Mouse (Mus musculus): Measurements from ENCODE around the gene Odf3b. TPM values are rescaled to one million over a fixed set of nuclear protein-coding genes. Genes with fewer than 3 reads are reported as not detected.

Odf3b gene
- total RNA-seq, 2 experiments from 2014 or later = 1.1 to 1.8 TPM

DNA sequence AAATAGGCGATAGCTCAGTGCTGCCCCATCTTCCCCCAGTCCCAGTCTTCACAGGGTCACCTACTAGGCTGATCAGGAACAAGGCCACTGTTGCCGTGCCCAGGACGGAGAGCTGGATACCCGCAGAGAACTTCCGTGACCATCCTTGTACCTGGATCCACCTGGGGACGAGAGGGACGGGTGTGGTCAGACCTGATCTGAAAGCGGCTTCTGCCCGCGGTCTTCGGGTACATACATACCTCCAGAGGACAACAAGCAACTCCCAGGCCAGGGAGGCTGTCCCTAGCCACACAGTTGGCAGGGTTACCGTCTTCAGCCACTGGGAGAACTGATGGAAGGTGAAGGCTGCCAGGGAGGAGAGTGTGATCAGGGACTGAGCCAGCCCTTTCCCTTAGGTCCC lies 26.3 kb downstream of the Odf3b start:
- DNase-seq (ENCODE audit: extremely low spot score in 1 of 2, low spot score in 2 of 2) = no peak
- H3K27ac ChIP-seq = no peak overlapping the region
- intact Hi-C loops (cut with DNase I) = no loop called here
- no peak for TF ChIP-seq CTCF (IDR thresholded peaks at IDR 0.05)
- H3K4me3 ChIP-seq = no peak overlapping the region

DNA sequence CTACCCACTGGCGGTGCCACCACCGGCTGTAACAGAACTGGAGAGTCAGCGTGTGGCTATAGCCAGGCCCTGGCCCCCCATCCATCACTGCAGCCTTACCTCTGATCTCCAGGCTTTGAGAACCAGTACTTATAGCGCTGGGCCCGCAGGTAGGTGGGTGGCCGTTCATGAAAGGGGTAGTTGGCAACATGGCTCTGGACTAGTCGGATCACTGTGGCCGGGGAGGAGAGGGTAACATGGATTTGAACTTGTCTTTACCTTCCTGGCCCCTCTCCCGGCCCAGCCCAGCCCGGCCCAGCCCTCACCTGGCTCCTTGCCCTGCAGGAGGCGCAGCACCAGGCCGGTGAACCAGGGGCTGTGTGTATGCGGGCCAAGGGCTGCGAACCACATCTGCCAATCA lies 27.0 kb downstream of the Odf3b start:
- DNase-seq (ENCODE audit: extremely low spot score in 1 of 2, low spot score in 2 of 2) = no peak
- H3K4me3 ChIP-seq = no peak overlapping the region
- no peak for TF ChIP-seq CTCF (IDR thresholded peaks at IDR 0.05)
- intact Hi-C loops (cut with DNase I) = no loop called here
- H3K27ac ChIP-seq = no peak overlapping the region

DNA sequence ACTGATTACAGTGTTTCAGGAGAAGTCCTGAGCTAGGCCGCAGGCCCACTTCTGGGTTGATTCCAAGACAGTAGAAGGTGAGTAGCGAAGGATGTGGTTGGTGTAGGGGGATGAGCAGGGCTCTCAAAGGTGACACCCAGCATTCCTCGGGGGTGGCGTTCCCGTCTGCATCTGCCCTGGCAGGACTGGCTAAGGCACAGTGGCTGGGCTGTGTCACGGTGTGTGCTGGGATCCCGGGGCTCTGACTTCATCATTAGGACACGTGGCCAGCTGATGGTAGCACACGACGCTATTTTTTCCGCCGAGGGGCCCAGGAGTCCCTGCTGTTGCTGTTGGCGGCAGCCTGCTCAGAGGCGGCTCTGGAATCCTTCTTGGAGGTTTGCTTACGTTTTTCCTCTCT lies 27.8 kb downstream of the Odf3b start:
- intact Hi-C loops (cut with DNase I) = no loop called here
- no peak for TF ChIP-seq CTCF (IDR thresholded peaks at IDR 0.05)
- Histone ChIP-seq H3K4me3 (no peak overlapping the region), H3K27ac (no peak overlapping the region)
- no peak for DNase-seq (ENCODE audit: extremely low spot score in 1 of 2, low spot score in 2 of 2)

DNA sequence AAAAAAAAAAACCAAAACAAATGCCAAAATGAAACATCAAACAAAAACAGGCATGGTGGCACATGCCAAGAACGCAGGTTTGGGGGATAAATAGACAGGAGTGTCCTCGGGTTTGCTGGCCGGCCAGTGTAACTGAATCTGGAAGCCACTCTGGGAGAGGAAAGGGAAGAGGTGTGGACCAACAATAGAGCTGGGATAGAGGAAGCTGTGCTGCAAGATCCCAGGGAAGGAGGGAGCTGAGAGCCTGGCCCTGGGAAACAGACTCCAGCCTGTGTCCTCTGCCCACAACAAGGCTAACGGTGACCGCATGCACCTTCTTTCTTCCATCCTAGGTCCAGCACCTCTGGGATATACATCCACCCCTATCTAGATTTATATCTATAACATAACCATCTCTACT lies 28.6 kb downstream of the Odf3b start:
- no peak overlapping the region for H3K27ac ChIP-seq
- intact Hi-C loops (cut with DNase I) = no loop called here
- no peak overlapping the region for H3K4me3 ChIP-seq
- no peak for TF ChIP-seq CTCF (IDR thresholded peaks at IDR 0.05)
- DNase-seq (ENCODE audit: extremely low spot score in 1 of 2, low spot score in 2 of 2) = no peak

DNA sequence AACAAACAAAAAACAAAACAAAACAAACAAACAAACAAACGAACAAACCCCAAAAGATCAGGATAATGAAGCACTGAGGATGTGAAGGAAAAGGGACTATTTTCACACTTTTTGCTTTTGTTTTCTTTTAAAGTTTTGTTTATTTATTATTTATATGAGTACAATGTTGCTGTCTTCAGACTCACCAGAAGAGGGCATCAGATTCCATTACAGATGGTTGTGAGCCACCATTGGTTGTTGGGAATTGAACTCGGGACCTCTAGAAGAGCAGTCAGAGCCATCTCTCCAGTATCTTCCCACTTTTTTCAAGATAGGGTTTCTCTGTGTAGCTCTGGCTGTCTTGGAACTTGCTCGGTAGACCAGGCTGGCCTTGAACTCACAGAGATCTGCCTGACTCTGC lies 35.8 kb downstream of the Odf3b start:
- no peak overlapping the region for H3K27ac ChIP-seq
- no peak for DNase-seq (ENCODE audit: extremely low spot score in 1 of 2, low spot score in 2 of 2)
- no peak overlapping the region for H3K4me3 ChIP-seq
- intact Hi-C loops (cut with DNase I) = no loop called here
- peak; percentile 41 for TF ChIP-seq CTCF (IDR thresholded peaks at IDR 0.05)

DNA sequence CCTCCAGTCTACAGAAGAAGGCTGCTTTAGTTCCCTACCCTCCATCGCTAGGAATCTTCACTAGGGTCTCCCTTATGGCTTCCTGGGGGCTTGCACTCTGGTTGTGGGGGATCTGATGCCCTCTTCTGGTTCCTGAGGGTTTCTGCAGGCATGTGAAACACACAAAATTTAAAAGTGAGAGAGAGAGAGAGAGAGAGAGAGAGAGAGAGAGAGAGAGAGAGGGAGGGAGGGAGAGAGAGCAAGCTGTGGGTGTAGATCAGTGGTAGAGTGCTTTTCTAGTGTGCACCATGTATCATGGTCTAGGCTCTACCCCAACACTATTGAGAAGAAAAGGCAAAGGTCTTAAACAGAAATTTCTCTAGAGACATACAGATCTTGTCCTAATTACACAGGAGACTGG lies 37.4 kb downstream of the Odf3b start:
- no peak for DNase-seq (ENCODE audit: extremely low spot score in 1 of 2, low spot score in 2 of 2)
- no peak overlapping the region for H3K27ac ChIP-seq
- TF ChIP-seq CTCF (IDR thresholded peaks at IDR 0.05) = no peak; the same call in 1 of the 2 replicates
- no peak overlapping the region for H3K4me3 ChIP-seq
- intact Hi-C loops (cut with DNase I) = no loop called here

DNA sequence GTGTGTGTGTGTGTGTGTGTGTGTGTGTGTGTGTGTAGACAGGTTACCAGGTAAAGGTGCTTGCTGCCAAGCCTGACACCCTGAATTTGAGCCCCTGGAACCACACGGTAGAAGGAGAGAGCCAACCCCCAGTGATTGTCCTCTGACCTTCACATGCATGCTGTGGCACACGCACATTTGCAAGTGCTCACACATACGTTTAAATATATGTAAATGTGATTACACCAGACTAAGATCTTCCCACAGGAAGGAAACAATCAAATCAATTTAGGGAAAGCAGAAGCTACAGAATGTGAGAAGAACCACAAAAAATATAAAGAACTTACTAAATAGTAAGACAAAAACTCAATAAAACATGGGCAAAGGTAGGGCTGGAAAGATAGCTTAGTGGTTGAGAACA lies 38.9 kb downstream of the Odf3b start:
- TF ChIP-seq CTCF (IDR thresholded peaks at IDR 0.05) = no peak
- intact Hi-C loops (cut with DNase I) = no loop called here
- no peak overlapping the region for H3K4me3 ChIP-seq
- H3K27ac ChIP-seq = no peak overlapping the region
- no peak for DNase-seq (ENCODE audit: extremely low spot score in 1 of 2, low spot score in 2 of 2)

DNA sequence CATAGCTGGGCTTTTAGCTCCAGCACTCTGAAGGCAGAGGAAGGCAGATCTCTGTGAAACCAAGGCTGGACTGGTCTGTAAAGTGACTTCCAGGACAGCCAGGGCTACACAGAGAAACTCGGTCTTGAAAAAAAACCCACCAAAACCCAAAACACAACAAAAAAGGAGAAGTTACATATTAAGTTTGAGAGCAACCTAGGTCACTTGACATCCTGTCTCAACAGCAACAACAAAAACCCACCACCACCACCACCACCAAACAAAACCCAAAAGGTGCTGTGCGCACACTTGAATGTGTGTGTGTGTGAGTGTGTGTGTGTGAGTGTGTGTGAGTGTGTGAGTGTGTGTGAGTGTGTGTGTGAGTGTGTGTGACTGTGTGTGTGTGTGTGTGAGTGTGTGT lies 39.4 kb downstream of the Odf3b start:
- Histone ChIP-seq H3K27ac (no peak overlapping the region), H3K4me3 (no peak overlapping the region)
- intact Hi-C loops (cut with DNase I) = no loop called here
- TF ChIP-seq CTCF (IDR thresholded peaks at IDR 0.05) = no peak
- no peak for DNase-seq (ENCODE audit: extremely low spot score in 1 of 2, low spot score in 2 of 2)

DNA sequence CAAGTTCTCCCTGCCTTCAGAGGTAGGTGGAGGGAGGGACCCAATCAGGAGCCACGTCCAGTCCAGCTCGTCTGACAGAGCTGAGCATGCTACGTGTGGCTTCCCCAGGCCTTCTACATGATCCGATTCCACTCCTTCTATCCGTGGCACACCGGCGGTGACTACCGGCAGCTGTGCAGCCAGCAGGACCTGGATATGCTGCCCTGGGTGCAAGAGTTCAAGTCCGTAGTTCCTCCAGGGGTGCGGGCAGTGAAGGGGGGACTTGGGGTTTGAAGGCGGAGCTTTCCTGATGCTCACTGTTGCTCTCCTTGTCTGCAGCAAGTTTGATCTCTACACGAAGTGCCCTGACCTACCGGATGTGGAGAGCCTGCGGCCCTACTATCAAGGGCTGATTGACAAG lies 42.7 kb downstream of the Odf3b start:
- no peak overlapping the region for H3K4me3 ChIP-seq
- no peak overlapping the region for H3K27ac ChIP-seq
- intact Hi-C loops (cut with DNase I) = no loop called here
- no peak for DNase-seq (ENCODE audit: extremely low spot score in 1 of 2, low spot score in 2 of 2)
- TF ChIP-seq CTCF (IDR thresholded peaks at IDR 0.05) = no peak

DNA sequence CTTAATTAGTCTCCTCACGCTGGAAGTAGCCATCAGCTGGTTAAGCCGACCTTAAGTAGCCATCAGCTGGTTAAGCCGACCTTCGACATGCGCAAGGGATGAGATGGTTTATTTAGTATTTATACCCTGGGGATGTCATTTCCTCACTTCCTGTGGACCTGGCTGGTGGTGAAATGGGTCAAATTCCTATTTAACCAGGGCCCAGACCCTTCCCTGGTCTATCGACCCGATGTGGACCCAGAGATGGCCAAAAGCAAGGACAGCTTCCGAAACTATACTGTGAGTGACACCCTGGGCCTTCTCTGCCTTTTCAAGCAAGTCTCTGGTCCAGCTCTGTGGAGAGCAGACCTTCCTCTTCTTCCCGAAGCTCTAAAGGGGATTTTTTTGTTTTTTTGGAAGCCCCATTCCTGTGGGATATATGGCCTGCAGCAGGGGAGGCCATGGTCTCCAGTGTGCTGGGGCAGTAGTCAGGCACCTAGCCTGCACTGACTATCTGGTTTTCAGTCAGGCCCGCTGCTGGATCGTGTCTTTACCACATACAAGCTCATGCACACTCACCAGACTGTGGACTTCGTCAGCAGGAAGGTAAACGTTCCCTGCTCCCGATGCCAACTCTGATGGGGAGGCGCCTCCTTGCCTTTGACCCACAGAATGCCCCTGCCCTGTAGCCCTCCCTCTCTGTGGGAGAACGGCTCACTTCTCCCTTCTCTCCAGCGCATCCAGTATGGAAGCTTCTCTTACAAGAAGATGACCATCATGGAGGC lies 44.1 kb downstream of the Odf3b start:
- intact Hi-C loops (cut with DNase I) = no loop called here

DNA sequence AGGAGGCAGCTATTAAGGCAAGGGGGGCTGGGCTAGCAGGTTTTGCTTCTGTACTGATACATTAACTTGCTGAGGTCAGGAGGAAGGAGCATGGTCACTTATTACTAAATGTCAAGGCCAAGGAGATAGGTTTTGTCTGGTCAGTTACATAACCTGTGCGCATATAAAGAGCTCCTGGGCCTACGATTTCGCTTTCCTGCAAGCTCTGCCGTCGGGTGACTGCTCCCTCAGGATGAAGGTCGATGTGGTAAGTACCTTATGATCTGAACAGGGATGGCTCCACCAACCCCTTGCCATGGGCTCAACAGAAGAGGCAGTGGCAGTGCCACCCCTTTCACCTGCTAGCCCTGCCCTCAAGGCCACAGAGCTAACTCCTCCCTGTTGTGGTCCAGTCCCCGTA lies 44.8 kb downstream of the Odf3b start, which contains the start of gene Miox:
TSS of gene Miox (plus strand) at position 128 of the 400 bp plus-strand sequence.
- intact Hi-C loops (cut with DNase I) = no loop called here
- H3K4me3 ChIP-seq = no peak within 1 kb of the TSS
- no peak within 1 kb of the TSS for H3K27ac ChIP-seq
- no peak for TF ChIP-seq CTCF (IDR thresholded peaks at IDR 0.05)
- no peak for DNase-seq (ENCODE audit: extremely low spot score in 1 of 2, low spot score in 2 of 2)

More for the DNA sequence above, 44.1 kb downstream of the Odf3b start:
- TF ChIP-seq CTCF (IDR thresholded peaks at IDR 0.05) = no peak
- H3K27ac ChIP-seq = no peak overlapping the region
- H3K4me3 ChIP-seq = no peak overlapping the region
- DNase-seq (ENCODE audit: extremely low spot score in 1 of 2, low spot score in 2 of 2) = no peak

Other genes with a start within 250 kb of the Odf3b start
- 1 to 10 TPM; 8.3 to 9.3 TPM for gene Mapk12, start 238.6 kb downstream of the Odf3b start, total RNA-seq (2021)
- 10 to 100 TPM; 61.8 to 63.5 TPM for gene Mapk11, start 229.7 kb downstream of the Odf3b start, total RNA-seq (2021)
- 10 to 100 TPM; 49.4 to 53.3 TPM for gene Plxnb2, start 198.5 kb downstream of the Odf3b start, total RNA-seq (2021)
- 10 to 100 TPM; 52.2 to 53.9 TPM for gene Dennd6b, start 182.8 kb downstream of the Odf3b start, total RNA-seq (2021)
- gene Ppp6r2, start 167.7 kb downstream of the Odf3b start, total RNA-seq (2021) = 100 to 1,000 TPM; 161 to 171 TPM
- 100 to 1,000 TPM; 244 to 245 TPM for gene Sbf1, start 64.0 kb downstream of the Odf3b start, total RNA-seq (2021)
- gene Adm2, start 56.6 kb downstream of the Odf3b start, total RNA-seq (2021) = not detected
- gene Miox, start 44.9 kb downstream of the Odf3b start, total RNA-seq (2021) = not detected
- gene Lmf2, start 23.6 kb downstream of the Odf3b start, total RNA-seq (2021) = 10 to 100 TPM; 18.8 to 19.8 TPM
- 100 to 1,000 TPM; 108 TPM for gene Ncaph2, start 23.6 kb downstream of the Odf3b start, total RNA-seq (2021)
- gene Sco2, start 5.4 kb downstream of the Odf3b start, total RNA-seq (2021) = 10 to 100 TPM; 28.5 to 29.1 TPM
- gene Tymp, start 2.2 kb downstream of the Odf3b start, total RNA-seq (2021) = 1 to 10 TPM in 1 of 2 experiments, under 1 TPM in 1; 0.77 to 2.1 TPM
- gene Klhdc7b, start 5.6 kb upstream of the Odf3b start, total RNA-seq (2021) = under 1 TPM; 0.35 to 0.72 TPM
- gene Syce3, start 31.2 kb upstream of the Odf3b start, total RNA-seq (2021) = not detected
- 1 to 10 TPM; 2.3 to 3.0 TPM for gene Cpt1b, start 46.6 kb upstream of the Odf3b start, total RNA-seq (2021)
- gene C730034F03Rik, start 50.3 kb upstream of the Odf3b start, total RNA-seq (2021) = 1 to 10 TPM; 2.2 to 2.7 TPM
- gene Gm44502, start 50.4 kb upstream of the Odf3b start, total RNA-seq (2021) = not detected
- 10 to 100 TPM; 42.5 to 45.2 TPM for gene Chkb, start 50.6 kb upstream of the Odf3b start, total RNA-seq (2021)
- gene Mapk8ip2, start 74.6 kb upstream of the Odf3b start, total RNA-seq (2021) = 100 to 1,000 TPM; 227 to 234 TPM
- gene Arsa, start 98.1 kb upstream of the Odf3b start, total RNA-seq (2021) = 10 to 100 TPM; 32.0 to 33.0 TPM
- 100 to 1,000 TPM; 222 to 239 TPM for gene Shank3, start 120.3 kb upstream of the Odf3b start, total RNA-seq (2021)
- gene Acr, start 189.0 kb upstream of the Odf3b start, total RNA-seq (2021) = 1 to 10 TPM in 1 of 2 experiments, under 1 TPM in 1; 0.58 to 1.7 TPM
- gene Rabl2, start 212.6 kb upstream of the Odf3b start, total RNA-seq (2021) = 10 to 100 TPM; 35.7 to 44.6 TPM